Mouse (Mus musculus): ENCODE measurements around the gene Pus10. TPM values are rescaled to one million over a fixed set of nuclear protein-coding genes. Genes with fewer than 3 reads are reported as not detected.

The Pus10 gene
- polyA plus RNA-seq, 1 experiment from 2014 or later, result 13.0 TPM

- H3K36me3 ChIP-seq (ENCODE audit: control insufficient read depth, insufficient read depth), result peaks cover 53% of the 10 kb centered on the region
- no peak overlapping the region for H3K9ac ChIP-seq (ENCODE audit: low read length)
- H3K9me3 ChIP-seq (replicated peaks; ENCODE audit: control insufficient read depth, low read length), result no peaks in the 10 kb centered on the region
- H3K4me3 ChIP-seq (ENCODE audit: low read length), result no peak overlapping the region
- no peaks in the 10 kb centered on the region for H3K4me1 ChIP-seq (ENCODE audit: control insufficient read depth, insufficient read depth, low read length)
- no peak overlapping the region for H3K4me2 ChIP-seq (ENCODE audit: low read depth, low read length)
- H3K27ac ChIP-seq (ENCODE audit: low read length), result no peak overlapping the region
- ATAC-seq (replicated peaks; ENCODE audit: extremely low read depth, insufficient read depth, low FRiP score), result no peak
- WGBS, result 97% methylated on average over 3 of the region's 3 CpGs
- H3K27me3 ChIP-seq (ENCODE audit: control insufficient read depth, insufficient read depth, low read length), result no peaks in the 10 kb centered on the region
Measured at GRCm38 (mm10) chr11:23712299-23712698, 46.8 kb downstream of the Pus10 start.

- H3K4me3 ChIP-seq (ENCODE audit: low read length), result no peak overlapping the region
- H3K27ac ChIP-seq (ENCODE audit: low read length), result no peak overlapping the region
- H3K4me1 ChIP-seq (ENCODE audit: control insufficient read depth, insufficient read depth, low read length), result no peaks in the 10 kb centered on the region
- H3K27me3 ChIP-seq (ENCODE audit: control insufficient read depth, insufficient read depth, low read length), result no peaks in the 10 kb centered on the region
- H3K4me2 ChIP-seq (ENCODE audit: low read depth, low read length), result no peak overlapping the region
- H3K9ac ChIP-seq (ENCODE audit: low read length), result no peak overlapping the region
- H3K36me3 ChIP-seq (ENCODE audit: control insufficient read depth, insufficient read depth), result peaks cover 42% of the 10 kb centered on the region
- no peaks in the 10 kb centered on the region for H3K9me3 ChIP-seq (replicated peaks; ENCODE audit: control insufficient read depth, low read length)
- no peak for ATAC-seq (replicated peaks; ENCODE audit: extremely low read depth, insufficient read depth, low FRiP score)
- WGBS, result 91% methylated on average over 2 of the region's 2 CpGs
Measured at GRCm38 (mm10) chr11:23718856-23719255, 53.4 kb downstream of the Pus10 start.

- Histone ChIP-seq H3K4me2 (ENCODE audit: low read depth, low read length) (no peak overlapping the region), H3K27me3 (ENCODE audit: control insufficient read depth, insufficient read depth, low read length) (no peaks in the 10 kb centered on the region), H3K9me3 (replicated peaks; ENCODE audit: control insufficient read depth, low read length) (no peaks in the 10 kb centered on the region), H3K9ac (ENCODE audit: low read length) (no peak overlapping the region), H3K36me3 (ENCODE audit: control insufficient read depth, insufficient read depth) (peaks cover 42% of the 10 kb centered on the region), H3K27ac (ENCODE audit: low read length) (no peak overlapping the region), H3K4me3 (ENCODE audit: low read length) (no peak overlapping the region), H3K4me1 (ENCODE audit: control insufficient read depth, insufficient read depth, low read length) (no peaks in the 10 kb centered on the region)
- no peak for ATAC-seq (replicated peaks; ENCODE audit: extremely low read depth, insufficient read depth, low FRiP score)
- 82% methylated on average over 3 of the region's 3 CpGs for WGBS
Measured at GRCm38 (mm10) chr11:23719825-23720224, 54.4 kb downstream of the Pus10 start.

GRCm38 (mm10) chr11:23722326-23722725 lies 56.9 kb downstream of the Pus10 start:
- H3K4me2 ChIP-seq (ENCODE audit: low read depth, low read length), result no peak overlapping the region
- H3K27ac ChIP-seq (ENCODE audit: low read length), result no peak overlapping the region
- no peaks in the 10 kb centered on the region for H3K4me1 ChIP-seq (ENCODE audit: control insufficient read depth, insufficient read depth, low read length)
- H3K9me3 ChIP-seq (replicated peaks; ENCODE audit: control insufficient read depth, low read length), result no peaks in the 10 kb centered on the region
- WGBS, result 44% methylated on average over 2 of the region's 2 CpGs
- no peak overlapping the region for H3K9ac ChIP-seq (ENCODE audit: low read length)
- H3K27me3 ChIP-seq (ENCODE audit: control insufficient read depth, insufficient read depth, low read length), result no peaks in the 10 kb centered on the region
- ATAC-seq (replicated peaks; ENCODE audit: extremely low read depth, insufficient read depth, low FRiP score), result no peak
- H3K36me3 ChIP-seq (ENCODE audit: control insufficient read depth, insufficient read depth), result peaks cover 36% of the 10 kb centered on the region
- no peak overlapping the region for H3K4me3 ChIP-seq (ENCODE audit: low read length)

GRCm38 (mm10) chr11:23725850-23726249 lies 60.4 kb downstream of the Pus10 start:
- no peaks in the 10 kb centered on the region for H3K27me3 ChIP-seq (ENCODE audit: control insufficient read depth, insufficient read depth, low read length)
- H3K4me2 ChIP-seq (ENCODE audit: low read depth, low read length), result no peak overlapping the region
- no peak overlapping the region for H3K4me3 ChIP-seq (ENCODE audit: low read length)
- H3K4me1 ChIP-seq (ENCODE audit: control insufficient read depth, insufficient read depth, low read length), result no peaks in the 10 kb centered on the region
- H3K27ac ChIP-seq (ENCODE audit: low read length), result no peak overlapping the region
- H3K9me3 ChIP-seq (replicated peaks; ENCODE audit: control insufficient read depth, low read length), result no peaks in the 10 kb centered on the region
- peaks cover 25% of the 10 kb centered on the region for H3K36me3 ChIP-seq (ENCODE audit: control insufficient read depth, insufficient read depth)
- H3K9ac ChIP-seq (ENCODE audit: low read length), result no peak overlapping the region
- no peak for ATAC-seq (replicated peaks; ENCODE audit: extremely low read depth, insufficient read depth, low FRiP score)
- 92% methylated on average over 2 of the region's 2 CpGs for WGBS

- WGBS, result 72% methylated on average over 2 of the region's 2 CpGs
- ATAC-seq (replicated peaks; ENCODE audit: extremely low read depth, insufficient read depth, low FRiP score), result no peak
- Histone ChIP-seq H3K9me3 (replicated peaks; ENCODE audit: control insufficient read depth, low read length) (no peaks in the 10 kb centered on the region), H3K4me2 (ENCODE audit: low read depth, low read length) (no peak overlapping the region), H3K27me3 (ENCODE audit: control insufficient read depth, insufficient read depth, low read length) (no peaks in the 10 kb centered on the region), H3K36me3 (ENCODE audit: control insufficient read depth, insufficient read depth) (peaks cover 23% of the 10 kb centered on the region), H3K4me1 (ENCODE audit: control insufficient read depth, insufficient read depth, low read length) (no peaks in the 10 kb centered on the region), H3K27ac (ENCODE audit: low read length) (no peak overlapping the region), H3K4me3 (ENCODE audit: low read length) (no peak overlapping the region), H3K9ac (ENCODE audit: low read length) (no peak overlapping the region)
Measured at GRCm38 (mm10) chr11:23726441-23726840, 61.0 kb downstream of the Pus10 start.

GRCm38 (mm10) chr11:23728186-23728585 lies 62.7 kb downstream of the Pus10 start:
- Histone ChIP-seq H3K9me3 (replicated peaks; ENCODE audit: control insufficient read depth, low read length) (no peaks in the 10 kb centered on the region), H3K27ac (ENCODE audit: low read length) (no peak overlapping the region), H3K4me1 (ENCODE audit: control insufficient read depth, insufficient read depth, low read length) (no peaks in the 10 kb centered on the region), H3K4me2 (ENCODE audit: low read depth, low read length) (no peak overlapping the region), H3K9ac (ENCODE audit: low read length) (no peak overlapping the region), H3K36me3 (ENCODE audit: control insufficient read depth, insufficient read depth) (peaks cover 23% of the 10 kb centered on the region; the same call in 1 of the 2 replicates), H3K4me3 (ENCODE audit: low read length) (no peak overlapping the region), H3K27me3 (ENCODE audit: control insufficient read depth, insufficient read depth, low read length) (no peaks in the 10 kb centered on the region)
- WGBS, result 92% methylated on average over 2 of the region's 2 CpGs
- no peak for ATAC-seq (replicated peaks; ENCODE audit: extremely low read depth, insufficient read depth, low FRiP score)

GRCm38 (mm10) chr11:23730120-23730519 lies 64.6 kb downstream of the Pus10 start:
- no peaks in the 10 kb centered on the region for H3K27me3 ChIP-seq (ENCODE audit: control insufficient read depth, insufficient read depth, low read length)
- H3K9ac ChIP-seq (ENCODE audit: low read length), result no peak overlapping the region
- no peaks in the 10 kb centered on the region; the same call in 1 of the 2 replicates for H3K9me3 ChIP-seq (replicated peaks; ENCODE audit: control insufficient read depth, low read length)
- H3K4me1 ChIP-seq (ENCODE audit: control insufficient read depth, insufficient read depth, low read length), result no peaks in the 10 kb centered on the region
- H3K27ac ChIP-seq (ENCODE audit: low read length), result no peak overlapping the region
- ATAC-seq (replicated peaks; ENCODE audit: extremely low read depth, insufficient read depth, low FRiP score), result no peak
- no peak overlapping the region for H3K4me3 ChIP-seq (ENCODE audit: low read length)
- 69% methylated on average over 4 of the region's 4 CpGs for WGBS
- no peak overlapping the region for H3K4me2 ChIP-seq (ENCODE audit: low read depth, low read length)
- H3K36me3 ChIP-seq (ENCODE audit: control insufficient read depth, insufficient read depth), result peaks cover 21% of the 10 kb centered on the region; the same call in 1 of the 2 replicates

GRCm38 (mm10) chr11:23732840-23733239 lies 67.4 kb downstream of the Pus10 start:
- peaks cover 10% of the 10 kb centered on the region; the same call in 1 of the 2 replicates for H3K36me3 ChIP-seq (ENCODE audit: control insufficient read depth, insufficient read depth)
- H3K4me2 ChIP-seq (ENCODE audit: low read depth, low read length), result no peak overlapping the region
- 38% methylated on average over 1 of the region's 1 CpGs for WGBS
- H3K9ac ChIP-seq (ENCODE audit: low read length), result no peak overlapping the region
- H3K27ac ChIP-seq (ENCODE audit: low read length), result no peak overlapping the region
- no peaks in the 10 kb centered on the region for H3K4me1 ChIP-seq (ENCODE audit: control insufficient read depth, insufficient read depth, low read length)
- no peak for ATAC-seq (replicated peaks; ENCODE audit: extremely low read depth, insufficient read depth, low FRiP score)
- no peaks in the 10 kb centered on the region; the same call in 1 of the 2 replicates for H3K9me3 ChIP-seq (replicated peaks; ENCODE audit: control insufficient read depth, low read length)
- no peaks in the 10 kb centered on the region for H3K27me3 ChIP-seq (ENCODE audit: control insufficient read depth, insufficient read depth, low read length)
- H3K4me3 ChIP-seq (ENCODE audit: low read length), result no peak overlapping the region

All from heart, embryonic 16.5 days (tissue).